Mouse (Mus musculus): Measurements from ENCODE around the gene Ptprk.

- TF ChIP-seq POLR2A (IDR thresholded peaks at IDR 0.05; ENCODE audit: borderline replicate concordance, control insufficient read depth, low read depth, low read length) (no peak), CTCF (IDR thresholded peaks at IDR 0.05; ENCODE audit: control insufficient read depth, insufficient read depth, low read length) (no peak)
Observed at GRCm38 (mm10) chr10:28408980-28409379, 334.4 kb downstream of the Ptprk start.

All from bone marrow, adult 2 months (tissue).